Mouse (Mus musculus) lung, postnatal 25 days (tissue): ENCODE results near the gene Irf3.
A peak's percentile ranks its signal among the peaks of the same experiment; 100 is the strongest.

ENCODE experiments used
- DNase-seq: peaks from one replicate; pipeline ENCODE4 v3.0.0; 2022; ENCODE audit warnings: low spot score

Irf3 gene

DNA sequence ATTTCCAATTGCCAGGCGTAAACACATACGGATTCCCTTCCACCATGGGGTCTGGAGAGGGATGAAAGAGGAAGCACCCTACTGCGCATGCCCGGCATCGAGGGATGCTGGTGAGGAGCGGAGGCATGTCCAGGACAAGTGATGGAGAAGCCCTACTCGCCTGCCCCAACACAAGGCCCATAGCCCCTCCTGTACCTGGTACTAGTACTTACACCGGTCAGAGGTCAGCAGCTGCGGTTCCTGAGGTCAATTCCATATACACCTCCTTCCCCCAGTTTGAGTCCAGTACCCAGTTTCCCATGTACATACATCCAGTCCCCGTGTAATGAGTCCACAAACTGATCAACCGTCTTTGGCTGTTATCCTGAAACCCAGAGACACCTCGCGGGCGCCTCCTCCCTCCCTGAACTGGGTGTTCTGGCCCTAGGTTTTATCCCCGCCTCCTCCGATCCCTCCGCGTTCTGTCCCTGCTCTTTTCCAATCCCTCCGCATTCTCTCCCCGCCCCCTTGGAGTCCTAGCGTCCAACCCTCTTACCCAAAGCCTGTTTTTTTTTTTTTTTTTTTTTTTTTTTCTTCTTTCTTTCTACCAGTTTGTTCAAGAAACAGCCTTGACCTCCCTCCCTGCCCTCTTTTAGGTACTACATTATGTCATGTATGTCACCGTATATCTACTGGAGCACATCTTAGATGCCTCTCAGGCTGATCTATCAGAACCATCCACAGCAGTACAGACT is 22.9 kb upstream of the Irf3 start, which contains the start of gene Cpt1c:
Gene Cpt1c, minus strand, starts transcription at position 469 of the 734 bp plus-strand sequence.
- DNase-seq, result peak; percentile 78

DNA sequence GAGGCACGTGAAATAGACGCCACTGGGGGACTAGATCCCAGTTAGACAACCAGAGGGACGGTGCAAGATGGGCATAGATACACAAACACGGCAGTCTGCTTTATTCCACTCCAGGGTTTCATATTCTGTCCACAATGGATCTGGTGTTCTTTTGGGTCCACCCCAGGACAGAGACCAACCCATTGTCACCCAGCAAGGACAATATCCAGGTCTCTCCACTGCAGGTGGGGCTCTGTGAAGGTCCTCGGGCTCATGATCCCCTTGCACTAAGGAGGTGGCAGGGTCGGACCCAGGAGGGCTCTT is 22.4 kb upstream of the Irf3 start:
- no peak for DNase-seq

DNA sequence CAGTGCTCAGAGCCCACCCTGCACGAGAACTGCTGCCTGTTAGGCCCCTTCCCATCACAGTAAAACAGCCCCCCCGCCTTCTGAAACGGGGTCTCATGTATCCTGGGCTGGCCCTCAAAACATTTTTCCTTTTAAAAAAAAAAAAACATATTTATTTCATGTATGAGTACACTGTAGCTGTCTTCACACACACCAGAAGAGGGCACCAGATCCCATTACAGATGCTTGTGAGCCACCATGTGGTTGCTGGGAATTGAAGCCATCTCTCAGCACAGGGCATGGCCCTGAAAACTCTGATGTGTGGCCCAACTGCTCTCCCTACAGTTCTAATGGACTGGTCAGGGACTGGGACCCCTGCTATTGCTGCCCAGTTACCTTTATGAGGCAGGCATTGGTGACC is 19.1 kb upstream of the Irf3 start:
- DNase-seq, result no peak

DNA sequence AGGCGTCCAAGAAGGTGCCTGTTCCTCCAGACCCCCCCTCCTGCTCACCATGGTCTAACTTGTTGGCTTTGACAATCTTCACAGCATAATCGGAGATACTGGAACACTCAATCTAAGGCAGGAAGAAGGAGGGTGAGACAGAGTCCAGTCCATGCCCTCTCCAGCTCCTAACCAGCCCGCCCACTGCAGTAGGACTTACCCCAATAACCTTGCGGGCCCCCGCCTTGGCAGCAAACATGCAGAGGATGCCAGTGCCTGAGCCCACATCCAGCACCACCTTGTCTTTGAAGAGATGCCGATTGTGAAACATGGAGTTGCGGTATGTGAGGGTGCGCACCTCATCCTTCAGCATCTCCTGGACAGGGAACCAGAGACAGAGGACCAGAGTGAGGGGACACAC is 15.9 kb upstream of the Irf3 start:
- no peak for DNase-seq

DNA sequence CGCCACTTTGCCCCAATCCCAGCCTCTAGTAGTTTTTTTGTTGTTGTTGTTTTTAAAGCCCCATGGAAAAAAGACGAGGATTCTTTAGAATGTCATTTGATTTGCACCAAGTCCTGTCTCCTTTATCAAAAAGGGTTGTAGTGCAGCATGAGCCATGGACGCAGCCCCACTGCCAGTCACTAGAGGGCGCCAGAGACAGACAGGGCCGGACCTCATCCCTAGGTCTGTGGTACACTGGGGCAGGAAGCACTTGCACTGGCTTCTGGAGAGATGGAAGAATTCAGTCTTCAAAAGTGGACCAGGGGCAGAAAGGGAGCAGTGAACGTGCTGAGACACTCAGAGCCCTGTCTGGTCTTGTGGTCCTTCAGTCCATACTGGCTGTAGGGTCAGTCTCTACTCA is 14.4 kb upstream of the Irf3 start:
- DNase-seq, result peak; percentile 88

DNA sequence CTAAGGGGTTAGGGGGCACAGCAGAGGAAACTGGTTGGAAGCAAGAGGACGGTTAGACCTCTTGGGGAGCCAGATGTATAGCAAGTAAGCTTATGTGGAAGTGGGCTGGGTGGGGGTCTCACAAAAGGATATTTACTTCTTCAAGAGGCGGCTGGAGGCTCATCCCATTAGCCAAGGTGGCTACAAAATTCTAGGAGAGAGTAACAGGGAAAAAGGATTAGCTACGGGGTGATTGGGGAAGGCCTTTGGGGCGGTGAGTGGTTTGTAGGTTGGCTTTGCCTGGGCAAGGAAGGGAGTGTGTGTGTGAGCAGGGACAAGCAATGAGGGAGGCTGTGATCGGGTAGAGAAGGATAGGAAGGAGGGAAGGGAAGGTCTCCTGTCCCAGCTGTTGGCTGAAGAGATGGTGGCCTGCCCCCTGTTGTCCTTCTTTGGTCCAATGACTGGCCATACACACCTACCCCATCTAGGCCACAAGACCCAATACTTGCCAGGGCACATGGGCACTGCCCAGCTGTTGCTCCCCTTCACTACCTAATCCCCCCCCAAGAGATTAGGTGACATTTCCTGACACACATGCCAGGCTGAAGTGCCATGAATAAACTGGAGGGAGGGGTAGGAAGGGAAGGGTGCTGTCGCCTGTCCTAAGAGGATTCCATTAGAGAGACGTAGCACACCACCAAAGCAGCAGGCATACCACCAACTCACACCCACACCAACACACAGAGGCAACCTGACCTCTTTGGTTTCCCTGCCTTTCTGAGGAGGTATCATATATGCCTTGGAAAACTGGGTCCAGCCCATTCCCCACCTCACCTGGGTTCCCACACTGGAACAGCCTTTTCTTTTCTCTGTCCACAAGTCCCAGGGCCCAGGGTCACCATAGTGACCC is 13.3 kb upstream of the Irf3 start:
- no peak for DNase-seq

DNA sequence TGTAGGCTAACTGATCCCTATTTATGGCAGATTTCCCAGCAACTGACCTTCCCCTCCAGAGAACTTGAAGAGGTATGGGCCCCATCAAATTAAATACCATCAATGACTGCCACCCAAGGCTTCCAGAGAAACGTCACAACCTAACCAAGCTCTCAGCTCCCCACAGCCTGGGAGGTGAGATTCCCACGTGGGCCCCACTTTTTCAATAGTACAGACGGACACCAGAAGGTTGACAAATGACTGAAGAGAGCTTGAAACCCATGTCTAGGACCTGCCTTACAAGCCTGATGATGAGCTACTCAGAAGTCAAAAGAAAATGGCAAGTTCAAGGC is 12.6 kb upstream of the Irf3 start:
- DNase-seq, result no peak

DNA sequence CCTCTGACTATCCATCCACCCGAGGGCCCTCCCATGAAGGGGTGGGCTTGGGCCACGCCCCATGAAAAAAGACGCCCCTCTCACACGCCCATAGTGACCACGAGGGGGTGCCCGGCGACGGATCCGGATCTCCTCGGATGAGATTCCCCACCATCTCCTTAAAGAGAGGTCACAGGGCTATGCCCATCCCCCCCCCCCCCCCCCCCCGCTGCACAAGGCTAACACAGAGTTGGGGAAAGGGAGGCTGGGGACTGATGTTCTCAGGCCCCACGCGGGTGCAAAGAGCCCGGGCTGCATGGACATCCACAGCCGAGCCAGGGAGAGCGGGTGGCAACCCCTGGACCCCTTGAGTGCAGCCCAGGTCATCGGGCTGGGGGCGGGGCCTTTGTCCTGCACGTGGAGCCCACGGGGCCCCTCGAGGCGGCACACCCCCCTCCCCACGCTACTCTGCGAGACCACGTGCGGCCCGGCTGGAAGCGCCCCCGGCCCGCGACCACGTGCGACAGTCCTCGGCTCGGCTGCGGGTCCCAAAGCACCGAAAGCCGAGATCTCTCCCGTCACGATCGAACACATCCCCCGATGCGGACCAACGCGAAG is 11.8 kb upstream of the Irf3 start:
- DNase-seq, result peak; percentile 66

DNA sequence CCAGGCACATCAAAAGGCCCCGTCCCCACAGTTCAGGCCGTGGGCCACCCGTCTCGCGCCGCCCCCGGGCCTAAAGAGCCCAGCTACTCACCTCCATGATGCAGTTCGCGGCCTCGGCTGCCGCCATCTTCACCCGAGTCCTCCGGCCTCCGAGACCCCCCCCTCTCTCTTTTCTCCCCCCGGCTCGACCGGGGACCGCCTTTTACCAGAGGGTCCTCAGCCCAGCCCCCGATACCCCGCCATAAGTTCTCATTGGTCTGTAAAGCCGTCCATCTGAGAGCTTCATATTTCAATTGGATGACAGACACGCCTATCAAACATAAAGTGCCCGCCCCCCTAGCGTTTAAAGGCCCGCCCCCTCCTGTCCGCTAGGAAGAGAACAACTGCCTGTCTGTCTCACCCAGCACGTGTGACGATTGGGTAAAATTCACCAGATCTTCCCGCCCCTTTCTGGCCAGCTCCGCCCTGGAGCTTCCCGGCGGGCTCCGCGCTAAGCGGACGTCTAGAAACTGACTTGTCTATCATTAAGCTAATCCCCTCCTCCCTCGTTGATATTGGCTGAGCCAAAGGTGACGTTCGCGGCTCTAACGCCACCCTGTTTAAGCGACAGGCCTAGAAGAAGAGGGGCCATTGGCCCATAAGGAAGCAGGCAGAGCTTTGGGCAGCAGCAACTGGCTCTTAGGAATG is 11.1 kb upstream of the Irf3 start, which contains the start of gene Prmt1:
Gene Prmt1, minus strand, starts transcription at position 377 of the 687 bp plus-strand sequence.
- DNase-seq, result peak; percentile 100

DNA sequence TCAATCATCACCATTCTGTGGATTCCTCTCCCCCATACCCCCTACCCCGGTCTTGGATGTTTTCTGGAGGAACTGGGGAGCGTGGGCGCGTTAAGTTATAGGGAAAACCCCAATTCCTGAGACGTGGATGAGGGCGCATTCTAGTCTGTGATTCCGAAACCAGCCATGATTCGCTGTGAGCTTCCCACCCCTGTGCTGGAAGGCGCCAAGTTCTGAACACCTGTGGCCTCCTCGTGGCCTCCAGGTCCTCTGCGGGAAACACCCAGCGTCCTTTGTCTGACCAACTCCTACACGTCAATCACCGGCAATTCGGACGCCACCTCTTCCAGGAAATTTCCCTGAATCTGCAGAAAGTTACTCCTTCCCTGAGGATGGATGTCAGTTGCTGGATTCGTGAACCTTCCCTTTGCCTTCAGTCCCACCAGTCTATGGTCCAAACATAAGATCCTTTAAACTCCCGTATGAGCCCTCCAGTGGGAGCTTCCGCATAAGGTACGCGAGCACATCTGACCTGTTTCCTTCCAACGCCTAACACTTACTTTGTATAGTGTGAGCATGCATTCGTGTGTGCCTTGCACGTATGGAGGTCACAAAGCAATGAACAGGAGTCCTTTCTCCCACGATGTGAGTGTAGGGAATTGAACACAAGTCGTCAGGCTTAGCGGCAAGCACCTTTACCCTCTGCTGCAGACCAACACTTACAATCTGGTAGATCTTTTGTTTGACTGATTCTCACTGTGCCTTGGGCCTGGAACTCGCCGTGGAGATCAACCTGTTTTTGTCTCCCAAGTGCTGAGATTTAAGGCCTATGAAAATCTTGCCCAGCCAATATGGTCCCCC is 10.3 kb upstream of the Irf3 start:
- DNase-seq, result no peak

DNA sequence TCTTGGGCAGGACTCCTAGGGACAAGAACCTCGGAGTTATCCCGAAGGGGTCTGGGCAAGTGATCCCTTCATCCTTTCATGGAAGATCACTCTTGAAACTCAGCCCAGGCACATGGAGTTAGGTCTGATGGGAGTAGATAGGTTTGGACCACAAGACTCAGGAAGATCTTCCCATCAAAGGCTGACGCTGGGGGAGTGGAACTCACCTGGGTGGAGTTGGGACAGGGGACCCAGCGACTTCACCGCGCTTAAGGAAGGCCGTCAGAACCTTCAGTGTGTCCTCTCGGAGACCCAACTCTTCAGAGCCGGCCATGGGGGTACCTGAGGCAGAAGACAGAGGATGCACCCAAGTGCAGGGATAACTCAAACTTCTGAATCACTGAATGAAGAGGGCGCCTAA is 776 bp upstream of the Irf3 start:
- DNase-seq, result no peak

DNA sequence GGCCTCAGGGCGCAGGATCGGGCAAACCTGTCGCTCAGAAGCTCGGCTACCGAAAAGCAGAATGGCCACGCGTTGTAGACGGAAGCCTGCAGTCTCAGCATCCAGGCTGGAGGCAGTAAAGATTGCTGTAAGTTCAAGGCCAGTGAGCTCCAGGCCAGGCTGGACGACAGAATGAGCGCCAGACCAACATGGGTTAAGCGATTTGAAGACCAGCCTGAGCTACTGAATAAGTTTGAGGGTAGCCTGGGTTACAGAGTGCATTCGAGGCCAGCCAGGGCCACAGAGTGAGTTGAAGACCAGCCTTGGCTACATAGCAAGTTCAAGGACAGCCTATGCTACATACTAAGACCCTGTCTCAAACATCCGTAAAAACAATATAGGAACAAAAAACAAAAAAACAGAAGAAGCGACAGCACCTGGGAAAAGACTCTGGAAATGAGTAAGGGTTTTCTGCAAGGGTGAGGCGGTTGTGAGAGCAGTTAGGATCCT is 536 bp downstream of the Irf3 start:
- DNase-seq, result no peak

DNA sequence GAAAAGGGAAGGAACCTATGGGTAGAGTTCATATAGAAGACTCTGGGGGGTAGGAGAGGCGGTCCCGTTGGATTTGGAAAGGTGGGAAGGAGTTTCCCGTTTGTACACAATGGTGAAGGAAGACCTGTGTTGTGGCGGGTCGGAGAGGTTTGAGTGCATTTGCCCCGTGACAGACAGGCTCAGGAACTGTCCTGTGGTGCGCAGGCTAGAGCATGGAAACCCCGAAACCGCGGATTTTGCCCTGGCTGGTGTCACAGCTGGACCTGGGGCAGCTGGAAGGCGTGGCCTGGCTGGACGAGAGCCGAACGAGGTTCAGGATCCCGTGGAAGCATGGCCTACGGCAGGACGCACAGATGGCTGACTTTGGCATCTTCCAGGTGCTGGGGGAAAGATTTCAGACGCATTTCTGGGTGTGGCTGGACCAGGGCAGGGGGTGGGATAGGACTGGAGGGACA is 1.1 kb downstream of the Irf3 start, which contains the start of gene Bcl2l12:
Gene Bcl2l12, minus strand, starts transcription at position 212 of the 455 bp plus-strand sequence.
- DNase-seq, result no peak

DNA sequence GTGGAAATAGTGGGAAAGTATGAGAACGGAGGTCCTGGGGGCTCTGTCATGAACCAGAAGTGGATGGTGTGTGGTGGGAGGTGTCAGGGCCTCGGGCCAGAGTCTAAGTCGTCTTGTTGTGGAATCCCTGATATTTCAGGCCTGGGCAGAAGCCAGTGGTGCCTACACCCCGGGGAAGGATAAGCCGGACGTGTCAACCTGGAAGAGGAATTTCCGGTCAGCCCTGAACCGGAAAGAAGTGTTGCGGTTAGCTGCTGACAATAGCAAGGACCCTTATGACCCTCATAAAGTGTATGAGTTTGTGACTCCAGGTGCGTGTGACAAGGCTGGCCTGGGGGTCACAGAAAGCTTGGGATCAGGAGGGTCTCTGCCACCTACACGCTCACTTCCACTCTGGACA is 2.3 kb downstream of the Irf3 start:
- DNase-seq, result no peak

DNA sequence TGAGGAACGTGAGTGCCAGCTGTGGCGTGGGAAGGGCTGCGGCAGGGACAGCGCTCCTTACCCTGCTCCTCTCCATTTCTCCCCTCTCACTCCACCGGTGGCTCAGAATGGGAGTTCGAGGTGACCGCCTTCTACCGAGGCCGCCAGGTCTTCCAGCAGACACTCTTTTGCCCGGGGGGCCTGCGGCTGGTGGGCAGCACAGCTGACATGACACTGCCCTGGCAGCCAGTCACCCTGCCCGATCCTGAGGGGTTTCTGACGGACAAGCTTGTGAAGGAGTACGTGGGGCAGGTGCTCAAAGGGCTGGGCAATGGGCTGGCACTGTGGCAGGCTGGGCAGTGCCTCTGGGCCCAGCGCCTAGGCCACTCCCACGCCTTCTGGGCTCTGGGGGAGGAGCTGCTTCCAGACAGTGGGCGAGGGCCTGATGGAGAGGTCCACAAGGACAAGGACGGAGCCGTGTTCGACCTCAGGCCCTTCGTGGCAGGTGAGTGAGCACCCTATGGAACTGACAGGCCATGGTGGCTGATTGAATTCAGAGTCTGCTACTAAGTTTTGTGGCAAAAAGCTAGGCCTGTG is 3.2 kb downstream of the Irf3 start:
- no peak for DNase-seq

DNA sequence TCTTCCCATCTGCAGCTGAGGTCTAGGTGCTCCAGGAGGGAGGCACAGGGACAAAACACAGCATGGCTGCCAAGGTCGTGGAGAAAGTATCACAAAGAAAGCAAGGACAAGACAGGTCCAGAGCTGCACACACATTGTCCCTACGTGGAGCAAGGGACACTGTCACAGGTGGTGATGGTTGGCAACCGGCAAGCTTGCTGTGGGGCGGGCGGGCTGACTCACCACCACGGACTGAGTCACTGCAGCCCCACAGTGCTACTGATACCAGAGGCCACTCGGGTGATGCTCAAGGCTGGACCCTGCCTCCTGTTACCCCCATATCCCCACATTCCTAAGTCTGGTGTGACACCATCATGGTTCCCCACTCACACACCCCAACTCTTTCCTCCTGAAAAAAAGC is 5.0 kb downstream of the Irf3 start:
- DNase-seq, result no peak

DNA sequence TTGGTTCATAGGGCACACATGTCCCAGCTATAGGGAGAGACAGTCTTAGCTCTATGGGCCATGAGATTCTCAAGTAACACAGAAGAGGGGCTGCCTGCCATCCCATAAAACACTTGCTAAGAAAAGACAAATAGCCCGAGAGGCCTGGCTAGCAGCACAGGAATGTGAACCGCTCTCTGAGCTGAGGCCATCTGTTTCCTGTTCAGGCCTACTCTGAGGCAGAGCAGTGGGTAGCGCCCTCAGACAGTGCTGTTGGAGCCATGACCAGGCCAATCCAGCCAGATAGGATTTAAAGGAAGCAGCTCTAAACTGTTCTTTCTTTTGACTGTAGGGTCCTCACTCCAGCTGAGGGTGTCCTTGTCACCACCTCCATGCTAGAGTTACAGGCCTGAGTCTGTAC is 7.1 kb downstream of the Irf3 start:
- no peak for DNase-seq

DNA sequence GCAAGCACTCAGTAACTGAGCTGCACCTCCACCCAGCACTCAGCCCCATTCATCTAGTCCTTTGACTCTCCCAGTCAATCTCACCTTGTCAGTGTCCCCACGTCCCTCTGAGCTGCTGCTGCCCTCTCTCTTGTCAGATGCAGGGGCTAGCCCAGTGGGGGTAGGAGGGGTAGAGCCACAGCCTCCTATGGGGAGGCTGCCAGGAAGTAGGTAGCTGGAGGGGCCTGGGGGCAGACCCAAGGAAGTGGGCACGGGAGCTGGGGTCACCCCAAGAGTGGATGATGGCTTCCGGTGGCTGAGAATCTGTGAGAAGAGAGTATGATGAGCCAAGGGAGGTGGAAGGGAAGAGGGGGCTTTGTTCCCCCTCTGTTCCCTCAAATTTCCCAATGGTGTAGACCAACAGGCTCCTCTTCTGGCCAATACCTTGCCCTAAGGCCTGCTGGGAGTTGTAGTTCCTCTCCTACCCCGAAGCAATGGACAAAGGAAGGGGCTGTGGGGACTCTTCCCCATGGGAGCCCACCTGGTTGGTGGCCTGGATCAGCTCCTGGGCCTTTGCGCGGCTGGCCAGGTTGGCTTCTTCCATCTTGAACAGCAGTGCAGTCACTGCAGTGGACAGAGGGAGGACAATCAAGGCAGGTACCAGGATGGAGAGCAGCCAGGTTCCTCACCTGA is 8.0 kb downstream of the Irf3 start:
- DNase-seq, result no peak

DNA sequence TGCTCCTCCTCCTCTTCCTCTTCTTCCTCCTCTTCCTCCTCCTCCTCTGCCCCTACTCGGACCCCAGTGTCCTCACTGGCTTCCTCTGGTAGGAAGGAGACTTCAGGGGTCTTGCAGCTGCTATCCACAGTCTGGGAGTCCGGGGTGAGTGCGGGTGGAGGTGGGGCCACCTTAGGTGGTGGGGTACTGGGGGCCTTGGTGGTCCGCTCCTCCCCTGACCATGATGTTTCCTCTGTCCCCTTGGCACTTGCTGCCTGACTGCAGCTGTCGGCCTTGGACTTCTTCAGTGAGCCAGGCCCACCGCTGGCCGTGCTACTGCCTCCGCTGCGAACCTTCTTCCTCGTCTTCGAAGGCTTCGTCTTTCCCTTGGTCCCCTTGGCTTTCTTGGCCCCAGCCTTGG is 9.1 kb downstream of the Irf3 start:
- no peak for DNase-seq

DNA sequence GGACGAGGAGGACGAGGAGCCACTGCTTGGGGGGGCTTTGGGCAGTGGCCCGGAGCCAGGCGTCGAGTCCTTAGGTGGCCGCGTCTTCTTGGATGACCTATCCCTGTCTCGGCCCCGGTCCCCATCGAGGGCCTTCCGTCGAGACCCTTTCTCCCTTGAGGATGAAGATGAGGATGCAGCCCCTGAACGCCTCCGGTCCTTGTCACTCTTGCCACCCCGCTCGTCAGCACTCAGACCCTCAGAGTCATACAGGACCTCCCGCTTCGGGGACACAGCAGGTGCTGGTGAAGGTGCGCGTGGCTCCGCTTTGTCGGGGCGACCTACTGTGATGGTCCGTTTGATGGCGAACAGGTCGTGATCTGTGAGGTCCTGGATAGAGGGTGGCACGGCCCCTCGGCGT is 9.7 kb downstream of the Irf3 start:
- no peak for DNase-seq
